Mouse (Mus musculus): Measurements from ENCODE around the gene Ctla4. TPM values are rescaled to one million over a fixed set of nuclear protein-coding genes. Genes with fewer than 3 reads are reported as not detected.

The Ctla4 gene
- polyA plus RNA-seq, 1 experiment from 2014 or later: not detected

DNA sequence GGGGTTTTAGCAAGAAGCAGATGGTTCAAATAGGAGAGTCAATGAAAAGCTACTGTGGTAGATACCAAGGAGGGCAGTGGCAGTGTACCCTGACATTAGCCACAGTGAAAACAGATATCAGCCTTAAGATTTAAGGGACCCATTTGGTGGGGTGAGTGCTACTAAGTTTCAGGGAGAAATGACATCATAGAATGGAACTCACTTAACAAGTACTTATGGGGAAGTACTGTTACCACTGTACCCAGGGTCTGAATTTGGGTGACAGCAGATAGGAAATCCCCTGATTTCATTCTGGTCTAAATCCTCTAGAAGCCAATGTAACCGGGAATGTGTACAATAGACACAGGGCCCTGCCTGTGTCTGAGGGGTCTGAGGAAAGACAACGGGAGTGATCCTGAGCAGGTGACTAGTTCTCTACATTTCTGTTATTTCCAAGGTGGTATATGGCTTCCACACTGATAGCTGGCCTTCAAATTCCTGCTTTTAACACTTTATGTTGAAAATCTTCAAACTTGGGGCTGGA is 17.7 kb downstream of the Ctla4 start:
- Histone ChIP-seq H3K4me1 (ENCODE audit: control insufficient read depth, insufficient read depth, low read length) (no peaks in the 10 kb centered on the region), H3K36me3 (ENCODE audit: control insufficient read depth, insufficient read depth, low read length) (no peaks in the 10 kb centered on the region), H3K4me2 (ENCODE audit: low read length) (no peak overlapping the region), H3K9me3 (replicated peaks; ENCODE audit: control insufficient read depth, low read length) (no peaks in the 10 kb centered on the region), H3K27ac (ENCODE audit: low read depth, low read length) (no peak overlapping the region), H3K27me3 (replicated peaks; ENCODE audit: control insufficient read depth, insufficient read depth, low read length) (no peaks in the 10 kb centered on the region), H3K9ac (ENCODE audit: low read length) (no peak overlapping the region), H3K4me3 (ENCODE audit: low read depth, low read length) (no peak overlapping the region)
- WGBS: 97% methylated on average over 2 of the region's 2 CpGs
- DNase-seq (ENCODE audit: low spot score) (no peak), ATAC-seq (no peak)

DNA sequence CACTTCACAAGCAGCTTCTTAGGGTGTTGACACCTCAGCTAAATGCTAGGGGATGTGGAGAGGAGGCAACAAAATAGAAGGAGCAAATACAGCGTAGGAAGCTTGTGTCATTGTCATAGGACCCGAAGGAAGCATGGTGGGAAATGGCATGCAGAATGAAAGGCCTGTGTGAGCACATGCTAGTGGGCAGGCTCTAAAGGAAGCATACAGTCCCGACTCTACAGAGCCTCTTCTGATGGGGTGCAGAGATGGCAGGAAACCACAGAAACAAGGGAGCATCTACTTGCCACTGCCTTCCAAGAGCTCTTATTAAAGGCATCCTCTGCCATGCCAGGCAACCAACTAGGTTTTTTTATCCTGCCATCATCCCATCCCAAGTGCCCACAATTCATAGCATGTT is 20.7 kb downstream of the Ctla4 start:
- H3K36me3 ChIP-seq (ENCODE audit: control insufficient read depth, insufficient read depth, low read length): no peaks in the 10 kb centered on the region
- no peaks in the 10 kb centered on the region for H3K4me1 ChIP-seq (ENCODE audit: control insufficient read depth, insufficient read depth, low read length)
- no peak overlapping the region for H3K9ac ChIP-seq (ENCODE audit: low read length)
- no peak overlapping the region for H3K27ac ChIP-seq (ENCODE audit: low read depth, low read length)
- no peak overlapping the region for H3K4me3 ChIP-seq (ENCODE audit: low read depth, low read length)
- no peak for ATAC-seq
- DNase-seq (ENCODE audit: low spot score): no peak
- no peak overlapping the region for H3K4me2 ChIP-seq (ENCODE audit: low read length)
- H3K27me3 ChIP-seq (replicated peaks; ENCODE audit: control insufficient read depth, insufficient read depth, low read length): no peaks in the 10 kb centered on the region
- 91% methylated on average over 3 of the region's 3 CpGs for WGBS
- no peaks in the 10 kb centered on the region for H3K9me3 ChIP-seq (replicated peaks; ENCODE audit: control insufficient read depth, low read length)

DNA sequence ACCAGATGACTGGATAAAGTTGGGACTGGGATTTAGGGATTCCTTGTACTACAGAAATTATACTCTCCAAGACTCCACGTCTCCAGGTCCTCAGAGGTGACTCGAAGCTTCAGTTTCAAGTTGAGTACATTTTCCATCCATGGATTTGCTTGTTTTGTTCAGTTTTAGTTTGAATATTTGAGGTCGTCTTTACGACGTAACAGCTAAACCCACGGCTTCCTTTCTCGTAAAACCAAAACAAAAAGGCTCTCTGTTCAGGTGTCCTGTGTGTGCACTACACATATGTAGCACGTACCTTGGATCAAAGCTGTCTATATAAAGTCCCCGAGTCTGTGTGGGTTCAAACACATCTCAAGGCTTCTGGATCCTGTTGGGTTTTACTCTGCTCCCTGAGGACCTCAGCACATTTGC is 22.0 kb downstream of the Ctla4 start:
- Histone ChIP-seq H3K27me3 (replicated peaks; ENCODE audit: control insufficient read depth, insufficient read depth, low read length) (no peaks in the 10 kb centered on the region), H3K36me3 (ENCODE audit: control insufficient read depth, insufficient read depth, low read length) (no peaks in the 10 kb centered on the region), H3K9me3 (replicated peaks; ENCODE audit: control insufficient read depth, low read length) (no peaks in the 10 kb centered on the region), H3K4me2 (ENCODE audit: low read length) (no peak overlapping the region), H3K9ac (ENCODE audit: low read length) (no peak overlapping the region), H3K27ac (ENCODE audit: low read depth, low read length) (no peak overlapping the region), H3K4me3 (ENCODE audit: low read depth, low read length) (no peak overlapping the region), H3K4me1 (ENCODE audit: control insufficient read depth, insufficient read depth, low read length) (no peaks in the 10 kb centered on the region)
- DNase-seq (ENCODE audit: low spot score) (no peak), ATAC-seq (no peak)
- 90% methylated on average over 9 of the region's 9 CpGs for WGBS

DNA sequence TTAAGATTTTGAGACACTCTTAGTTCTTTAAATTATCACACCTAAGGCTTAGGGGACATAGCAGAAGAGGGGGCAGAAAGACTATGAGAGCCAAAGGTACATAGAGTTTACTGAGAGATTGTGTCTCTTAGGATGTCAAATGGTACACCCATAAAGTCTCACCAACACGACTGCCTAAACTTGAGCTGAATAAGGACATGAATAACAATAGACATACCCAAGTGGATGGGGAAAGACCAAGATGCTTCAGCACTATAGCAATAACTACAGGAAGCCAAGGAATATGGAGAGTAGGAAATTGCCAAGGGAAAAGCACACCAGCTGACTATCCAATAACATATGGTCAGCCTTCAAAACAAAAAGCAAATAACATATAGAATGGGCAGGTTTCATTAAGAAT is 22.9 kb downstream of the Ctla4 start:
- no peaks in the 10 kb centered on the region for H3K4me1 ChIP-seq (ENCODE audit: control insufficient read depth, insufficient read depth, low read length)
- WGBS: 74% methylated on average over 1 of the region's 1 CpGs
- no peaks in the 10 kb centered on the region for H3K36me3 ChIP-seq (ENCODE audit: control insufficient read depth, insufficient read depth, low read length)
- DNase-seq (ENCODE audit: low spot score) (no peak), ATAC-seq (no peak)
- no peak overlapping the region for H3K9ac ChIP-seq (ENCODE audit: low read length)
- H3K27me3 ChIP-seq (replicated peaks; ENCODE audit: control insufficient read depth, insufficient read depth, low read length): no peaks in the 10 kb centered on the region
- H3K9me3 ChIP-seq (replicated peaks; ENCODE audit: control insufficient read depth, low read length): no peaks in the 10 kb centered on the region
- H3K4me2 ChIP-seq (ENCODE audit: low read length): no peak overlapping the region
- no peak overlapping the region for H3K27ac ChIP-seq (ENCODE audit: low read depth, low read length)
- no peak overlapping the region for H3K4me3 ChIP-seq (ENCODE audit: low read depth, low read length)

DNA sequence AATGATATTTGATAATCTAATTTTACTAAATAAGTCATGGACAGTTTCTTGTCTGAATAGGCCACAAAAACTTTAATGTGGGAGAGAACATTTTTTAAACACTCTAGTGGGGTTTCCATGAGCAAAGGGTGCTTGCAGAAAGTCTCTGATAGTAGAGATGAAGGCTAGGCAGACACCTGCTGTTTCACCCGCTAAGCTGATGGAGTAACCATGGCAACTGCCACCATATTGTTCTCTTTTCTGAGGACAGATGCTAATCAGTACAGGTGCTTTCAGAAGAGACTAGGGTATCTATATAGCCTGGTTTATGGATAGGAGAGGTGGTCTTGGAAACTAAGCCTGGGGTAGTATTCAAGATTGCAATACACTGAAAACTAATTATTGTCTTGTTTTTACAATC is 24.0 kb downstream of the Ctla4 start:
- Histone ChIP-seq H3K27me3 (replicated peaks; ENCODE audit: control insufficient read depth, insufficient read depth, low read length) (no peaks in the 10 kb centered on the region), H3K36me3 (ENCODE audit: control insufficient read depth, insufficient read depth, low read length) (no peaks in the 10 kb centered on the region), H3K9ac (ENCODE audit: low read length) (no peak overlapping the region), H3K9me3 (replicated peaks; ENCODE audit: control insufficient read depth, low read length) (no peaks in the 10 kb centered on the region), H3K4me1 (ENCODE audit: control insufficient read depth, insufficient read depth, low read length) (no peaks in the 10 kb centered on the region), H3K4me3 (ENCODE audit: low read depth, low read length) (no peak overlapping the region), H3K4me2 (ENCODE audit: low read length) (no peak overlapping the region), H3K27ac (ENCODE audit: low read depth, low read length) (no peak overlapping the region)
- WGBS: 21% methylated on average over 1 of the region's 1 CpGs
- DNase-seq (ENCODE audit: low spot score) (peak; percentile 24), ATAC-seq (no peak)

DNA sequence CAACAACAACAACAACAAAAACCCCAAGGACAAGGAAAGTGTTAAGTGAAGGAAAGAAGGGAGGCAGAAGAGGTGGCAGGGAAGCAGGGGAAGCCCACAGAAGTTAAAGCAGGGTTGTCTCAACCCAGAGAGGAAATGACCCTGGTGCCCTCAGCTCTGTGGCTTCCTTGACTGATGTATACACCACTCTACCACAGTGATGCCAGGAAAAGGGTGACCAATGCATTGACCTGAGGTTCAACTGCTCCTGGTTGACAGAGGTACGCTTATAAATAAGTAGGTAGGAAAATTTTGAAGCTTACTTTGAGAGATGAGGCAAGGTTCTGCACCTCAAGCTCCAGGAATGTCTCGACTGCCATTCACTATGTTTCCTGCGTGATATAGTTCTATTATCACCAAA is 24.8 kb downstream of the Ctla4 start:
- Histone ChIP-seq H3K4me1 (ENCODE audit: control insufficient read depth, insufficient read depth, low read length) (no peaks in the 10 kb centered on the region), H3K4me2 (ENCODE audit: low read length) (no peak overlapping the region), H3K4me3 (ENCODE audit: low read depth, low read length) (no peak overlapping the region), H3K9me3 (replicated peaks; ENCODE audit: control insufficient read depth, low read length) (no peaks in the 10 kb centered on the region), H3K27me3 (replicated peaks; ENCODE audit: control insufficient read depth, insufficient read depth, low read length) (no peaks in the 10 kb centered on the region), H3K9ac (ENCODE audit: low read length) (no peak overlapping the region), H3K36me3 (ENCODE audit: control insufficient read depth, insufficient read depth, low read length) (no peaks in the 10 kb centered on the region), H3K27ac (ENCODE audit: low read depth, low read length) (no peak overlapping the region)
- no peak for DNase-seq (ENCODE audit: low spot score)
- ATAC-seq: no peak
- 85% methylated on average over 3 of the region's 3 CpGs for WGBS

DNA sequence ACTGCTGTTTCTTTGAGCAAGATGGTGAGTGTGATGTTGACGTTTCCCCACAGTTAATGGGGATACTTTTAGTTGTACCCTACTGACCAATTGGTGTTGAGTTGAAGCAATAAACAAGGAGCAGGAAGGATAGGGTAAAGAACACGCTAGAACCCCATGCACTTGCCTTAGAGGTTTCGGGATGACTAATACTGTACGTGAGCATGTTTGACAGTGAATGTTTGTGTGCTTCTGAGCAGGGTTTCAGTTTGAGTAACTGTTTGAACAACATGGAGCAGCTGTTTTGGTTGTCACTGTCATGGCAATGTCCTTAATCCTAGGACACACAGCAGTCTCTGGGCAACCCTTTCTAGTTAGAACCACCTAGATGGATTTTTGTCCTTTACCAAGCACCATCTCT is 26.5 kb downstream of the Ctla4 start:
- no peaks in the 10 kb centered on the region for H3K4me1 ChIP-seq (ENCODE audit: control insufficient read depth, insufficient read depth, low read length)
- DNase-seq (ENCODE audit: low spot score) (no peak), ATAC-seq (no peak)
- 94% methylated on average over 4 of the region's 4 CpGs for WGBS
- no peaks in the 10 kb centered on the region for H3K36me3 ChIP-seq (ENCODE audit: control insufficient read depth, insufficient read depth, low read length)
- H3K27me3 ChIP-seq (replicated peaks; ENCODE audit: control insufficient read depth, insufficient read depth, low read length): no peaks in the 10 kb centered on the region
- no peak overlapping the region for H3K4me3 ChIP-seq (ENCODE audit: low read depth, low read length)
- no peak overlapping the region for H3K27ac ChIP-seq (ENCODE audit: low read depth, low read length)
- H3K9me3 ChIP-seq (replicated peaks; ENCODE audit: control insufficient read depth, low read length): no peaks in the 10 kb centered on the region
- no peak overlapping the region for H3K9ac ChIP-seq (ENCODE audit: low read length)
- no peak overlapping the region for H3K4me2 ChIP-seq (ENCODE audit: low read length)

DNA sequence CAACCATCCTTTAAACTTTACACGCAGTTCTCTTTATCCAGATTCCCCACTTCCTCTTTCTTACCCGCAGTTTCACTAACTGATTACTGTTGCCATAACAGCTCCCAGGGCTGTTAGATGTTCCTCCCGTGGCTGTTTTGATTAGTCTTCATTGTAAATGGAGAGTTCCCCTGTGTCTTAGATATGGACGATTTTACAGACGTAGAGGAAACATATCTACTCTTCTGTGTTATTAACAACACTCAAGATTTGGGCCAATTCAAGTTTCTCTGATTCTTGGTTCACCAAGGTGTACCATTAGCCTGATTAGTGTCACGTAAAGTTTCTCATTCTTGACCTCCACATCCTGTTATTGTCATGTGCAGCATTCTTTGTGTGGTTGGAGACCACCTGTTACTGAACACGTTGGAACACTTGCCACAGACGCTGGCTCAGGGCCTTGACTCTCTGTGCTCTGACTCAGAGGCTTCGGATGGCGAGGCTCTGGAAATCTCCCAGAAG is 29.5 kb downstream of the Ctla4 start:
- Histone ChIP-seq H3K4me3 (ENCODE audit: low read depth, low read length) (no peak overlapping the region), H3K4me1 (ENCODE audit: control insufficient read depth, insufficient read depth, low read length) (no peaks in the 10 kb centered on the region), H3K27ac (ENCODE audit: low read depth, low read length) (no peak overlapping the region), H3K36me3 (ENCODE audit: control insufficient read depth, insufficient read depth, low read length) (no peaks in the 10 kb centered on the region), H3K4me2 (ENCODE audit: low read length) (no peak overlapping the region), H3K9ac (ENCODE audit: low read length) (no peak overlapping the region), H3K9me3 (replicated peaks; ENCODE audit: control insufficient read depth, low read length) (no peaks in the 10 kb centered on the region), H3K27me3 (replicated peaks; ENCODE audit: control insufficient read depth, insufficient read depth, low read length) (no peaks in the 10 kb centered on the region)
- no peak for DNase-seq (ENCODE audit: low spot score)
- no peak for ATAC-seq
- 80% methylated on average over 10 of the region's 10 CpGs for WGBS

DNA sequence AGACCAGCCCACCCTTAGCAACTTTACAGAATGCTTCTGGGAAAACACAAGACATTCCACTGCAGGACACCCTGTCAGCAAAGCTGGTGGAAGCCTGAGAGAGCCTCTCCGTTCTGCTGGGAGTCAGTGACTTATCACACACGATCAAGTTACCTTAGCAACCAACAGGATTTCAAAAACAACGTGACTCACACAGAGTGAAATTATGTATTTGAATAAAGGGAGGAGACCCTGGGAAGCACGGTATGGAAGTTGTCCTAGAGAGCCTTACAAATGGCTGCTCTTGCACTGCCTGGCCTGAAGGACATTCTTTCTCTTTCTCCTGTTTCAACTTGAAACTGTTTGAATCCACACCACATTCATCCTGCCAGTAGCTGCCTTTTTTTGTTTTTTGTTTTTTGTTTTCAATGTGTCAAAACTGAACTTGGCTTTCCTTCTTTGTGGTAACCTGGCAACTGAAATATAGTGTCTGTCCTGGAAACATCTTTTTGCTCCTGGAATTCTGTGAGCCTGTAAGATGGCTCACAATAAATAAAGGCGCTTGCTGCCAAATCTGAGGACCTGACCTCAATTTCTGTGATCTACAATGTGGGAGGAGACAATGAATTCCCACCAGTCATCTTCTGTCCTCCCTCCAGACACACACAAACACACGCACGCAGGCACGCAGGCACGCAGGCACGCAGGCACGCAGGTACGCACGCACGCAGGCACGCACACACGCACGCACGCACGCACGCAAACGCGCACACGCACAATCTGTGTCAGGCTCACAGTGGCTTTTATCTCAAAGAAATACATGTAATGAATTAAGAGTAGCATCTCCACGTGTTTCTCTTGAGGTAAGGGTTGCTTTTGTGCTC is 33.9 kb downstream of the Ctla4 start:
- H3K27ac ChIP-seq (ENCODE audit: low read depth, low read length): no peak overlapping the region
- 84% methylated on average over 24 of the region's 24 CpGs for WGBS
- no peak overlapping the region for H3K4me2 ChIP-seq (ENCODE audit: low read length)
- no peak for ATAC-seq
- DNase-seq (ENCODE audit: low spot score): peak; percentile 18
- H3K36me3 ChIP-seq (ENCODE audit: control insufficient read depth, insufficient read depth, low read length): no peaks in the 10 kb centered on the region
- H3K9me3 ChIP-seq (replicated peaks; ENCODE audit: control insufficient read depth, low read length): no peaks in the 10 kb centered on the region
- H3K4me3 ChIP-seq (ENCODE audit: low read depth, low read length): no peak overlapping the region
- no peaks in the 10 kb centered on the region for H3K4me1 ChIP-seq (ENCODE audit: control insufficient read depth, insufficient read depth, low read length)
- no peaks in the 10 kb centered on the region for H3K27me3 ChIP-seq (replicated peaks; ENCODE audit: control insufficient read depth, insufficient read depth, low read length)
- no peak overlapping the region for H3K9ac ChIP-seq (ENCODE audit: low read length)

All from forebrain, embryonic 14.5 days (tissue).